Mouse (Mus musculus) telencephalon, adult 2 months (tissue): ENCODE results near the gene Zyg11a.
"Not testable (repeated sequence)": the region's sequence is repeated elsewhere in the genome, so short reads cannot be mapped to it uniquely, and the experiment has no call there.

Source experiments
- DNase-seq: peaks from one replicate; pipeline ENCODE4 v3.0.0-alpha.2; 2011; ENCODE audit warnings: low read depth, low spot score

Zyg11a gene

DNA sequence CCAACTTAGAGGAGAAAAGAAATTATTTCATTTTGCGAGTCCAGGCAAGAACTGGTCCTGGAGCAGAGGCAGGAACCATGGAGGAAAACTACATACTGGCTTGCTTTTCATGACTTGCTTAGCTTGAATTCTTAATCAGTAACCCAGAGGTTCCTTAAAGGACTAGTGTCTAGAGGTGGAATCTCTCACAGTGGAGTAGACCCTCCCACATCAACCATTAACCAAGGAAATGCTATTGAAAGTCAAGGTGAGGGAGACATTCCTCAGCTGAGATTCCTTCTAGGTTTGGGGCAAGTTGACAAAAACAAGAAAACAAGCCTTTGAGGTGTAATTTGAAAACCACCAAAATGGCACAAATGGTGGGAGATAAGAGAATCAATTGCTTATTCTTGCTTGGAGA is 73.0 kb downstream of the Zyg11a start, which contains the start of gene Scp2:
Gene Scp2, minus strand, starts transcription at position 119 of the 400 bp plus-strand sequence.
- DNase-seq = no peak

DNA sequence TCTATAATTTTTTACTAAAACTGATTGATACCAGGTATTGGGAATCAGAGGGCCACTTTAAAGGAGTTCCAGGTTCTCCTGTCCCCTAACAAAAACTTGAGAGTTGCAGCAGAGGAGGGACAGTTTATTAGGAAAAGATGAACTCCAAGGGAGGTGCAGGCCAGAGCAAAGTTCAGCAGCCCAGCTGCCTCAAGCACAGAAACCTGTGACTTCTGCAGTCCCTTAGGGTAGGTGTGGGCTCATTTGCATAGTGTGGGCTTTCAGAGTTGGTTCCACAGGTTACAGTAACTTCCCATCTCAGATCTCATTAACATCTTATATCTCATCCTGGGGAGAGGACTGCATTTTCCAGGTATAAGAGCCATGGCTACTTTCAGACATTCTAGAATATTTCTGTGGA is 74.1 kb downstream of the Zyg11a start:
- DNase-seq = no peak

DNA sequence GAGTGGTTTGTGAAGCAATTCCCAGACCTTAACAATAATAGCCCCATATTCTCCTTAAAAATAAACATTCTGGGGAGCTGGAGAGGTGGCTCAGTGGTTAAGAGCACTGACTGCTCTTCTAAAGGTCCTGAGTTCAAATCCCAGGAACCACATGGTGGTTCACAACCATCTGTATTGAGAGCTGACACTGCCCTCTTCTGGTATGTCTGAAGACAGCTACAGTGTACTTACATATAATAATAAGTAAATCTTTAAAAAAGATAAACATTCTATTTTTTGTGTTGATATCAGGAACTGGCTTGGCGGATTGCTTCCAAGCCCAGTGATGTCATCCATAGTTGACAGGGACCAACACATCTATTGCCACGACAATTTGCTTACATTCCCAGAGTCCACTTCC is 74.7 kb downstream of the Zyg11a start:
- DNase-seq = not testable (repeated sequence)

DNA sequence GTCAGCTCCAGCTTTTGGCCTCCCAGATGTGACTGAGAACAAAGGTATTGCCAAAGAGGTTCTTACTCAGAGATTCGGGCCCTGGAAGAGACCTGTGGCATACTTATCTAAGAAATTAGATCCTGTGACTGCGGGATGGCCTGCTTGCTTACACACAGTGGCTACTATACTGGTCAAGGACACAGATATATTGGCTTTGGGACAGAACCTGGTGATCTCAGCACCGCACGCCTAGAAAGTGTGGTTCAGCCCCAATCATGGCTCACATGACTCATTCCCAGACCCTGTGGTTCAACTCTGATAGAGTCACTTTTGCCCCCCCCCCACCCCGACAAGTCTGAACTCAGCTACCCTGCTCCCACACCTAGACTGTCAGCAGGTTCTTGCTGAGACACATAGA is 80.9 kb downstream of the Zyg11a start:
- no peak for DNase-seq
